Mouse (Mus musculus) fat pad, adult 2 months (tissue): ENCODE data around the gene Pwwp2a.

Experiments used
- DNase-seq: peaks from one replicate; pipeline ENCODE4 v3.0.0-alpha.2; 2011; ENCODE audit warnings: low read depth, low spot score; ENCODE audit errors: extremely low read depth

Pwwp2a gene

DNA sequence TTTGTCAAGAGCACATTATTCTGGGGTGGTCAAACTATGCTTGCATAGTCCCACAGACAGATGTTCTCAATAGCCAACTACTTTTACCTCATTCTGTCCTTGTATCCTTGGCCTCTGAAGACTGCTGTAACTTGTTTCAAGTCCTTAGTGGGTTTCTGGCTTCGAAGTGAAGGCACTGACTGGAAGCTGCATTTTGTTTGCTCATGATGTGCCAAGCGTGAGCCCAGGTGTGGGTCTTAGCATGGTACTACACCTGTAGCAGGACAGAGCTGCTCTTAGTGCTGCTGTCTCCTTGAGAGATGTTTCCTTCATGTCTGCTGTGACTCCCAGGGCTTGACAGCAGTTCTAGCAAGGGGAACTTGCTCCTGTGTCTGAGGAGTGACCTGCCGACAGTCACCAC is 41.6 kb downstream of the Pwwp2a start:
- no peak for DNase-seq

DNA sequence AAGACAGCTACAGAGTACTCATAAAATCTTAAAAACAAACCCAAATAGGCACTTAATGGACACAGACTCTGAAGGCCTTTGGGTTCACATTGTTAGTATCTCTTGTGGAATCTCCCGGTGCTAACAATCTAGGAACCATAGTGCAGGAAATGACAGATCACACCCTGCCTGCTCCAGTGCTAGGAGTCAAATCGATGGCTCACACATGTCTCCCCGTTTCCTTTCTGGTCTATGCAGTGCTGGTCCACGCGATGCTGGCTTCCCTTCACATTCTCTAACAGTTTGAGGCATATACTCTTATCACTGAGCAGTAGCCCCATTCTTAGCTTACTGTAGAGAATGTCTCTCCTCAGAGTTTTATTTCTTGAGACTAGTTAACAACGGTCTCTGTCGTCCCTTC is 46.0 kb downstream of the Pwwp2a start:
- DNase-seq: no peak

DNA sequence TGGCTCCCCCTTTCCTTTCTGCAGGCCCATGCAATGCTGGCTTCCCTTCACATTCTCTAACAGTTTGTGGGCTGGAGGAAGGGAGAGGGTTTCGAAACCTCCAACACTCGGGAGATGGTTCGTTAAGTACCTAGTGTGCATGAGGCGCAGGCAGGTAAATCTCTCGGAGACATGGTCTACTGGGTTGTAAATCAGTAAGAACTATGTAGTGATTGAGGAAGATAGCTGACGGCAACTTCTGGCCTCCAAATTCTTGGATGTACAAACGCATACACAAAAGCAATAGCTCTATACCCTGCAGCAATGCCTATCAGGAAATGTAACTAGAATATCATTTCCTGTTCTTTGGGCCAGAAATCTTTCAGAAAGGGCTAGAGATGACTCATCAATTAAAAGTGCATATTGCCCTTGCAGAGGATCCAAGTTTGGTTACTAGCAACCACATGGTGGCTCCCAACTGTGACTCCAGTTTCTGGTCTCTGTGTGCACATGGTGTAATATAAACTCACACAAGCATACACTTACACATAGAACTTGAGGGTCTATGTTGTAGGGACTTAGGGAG is 47.0 kb downstream of the Pwwp2a start:
- DNase-seq: peak; percentile 42

DNA sequence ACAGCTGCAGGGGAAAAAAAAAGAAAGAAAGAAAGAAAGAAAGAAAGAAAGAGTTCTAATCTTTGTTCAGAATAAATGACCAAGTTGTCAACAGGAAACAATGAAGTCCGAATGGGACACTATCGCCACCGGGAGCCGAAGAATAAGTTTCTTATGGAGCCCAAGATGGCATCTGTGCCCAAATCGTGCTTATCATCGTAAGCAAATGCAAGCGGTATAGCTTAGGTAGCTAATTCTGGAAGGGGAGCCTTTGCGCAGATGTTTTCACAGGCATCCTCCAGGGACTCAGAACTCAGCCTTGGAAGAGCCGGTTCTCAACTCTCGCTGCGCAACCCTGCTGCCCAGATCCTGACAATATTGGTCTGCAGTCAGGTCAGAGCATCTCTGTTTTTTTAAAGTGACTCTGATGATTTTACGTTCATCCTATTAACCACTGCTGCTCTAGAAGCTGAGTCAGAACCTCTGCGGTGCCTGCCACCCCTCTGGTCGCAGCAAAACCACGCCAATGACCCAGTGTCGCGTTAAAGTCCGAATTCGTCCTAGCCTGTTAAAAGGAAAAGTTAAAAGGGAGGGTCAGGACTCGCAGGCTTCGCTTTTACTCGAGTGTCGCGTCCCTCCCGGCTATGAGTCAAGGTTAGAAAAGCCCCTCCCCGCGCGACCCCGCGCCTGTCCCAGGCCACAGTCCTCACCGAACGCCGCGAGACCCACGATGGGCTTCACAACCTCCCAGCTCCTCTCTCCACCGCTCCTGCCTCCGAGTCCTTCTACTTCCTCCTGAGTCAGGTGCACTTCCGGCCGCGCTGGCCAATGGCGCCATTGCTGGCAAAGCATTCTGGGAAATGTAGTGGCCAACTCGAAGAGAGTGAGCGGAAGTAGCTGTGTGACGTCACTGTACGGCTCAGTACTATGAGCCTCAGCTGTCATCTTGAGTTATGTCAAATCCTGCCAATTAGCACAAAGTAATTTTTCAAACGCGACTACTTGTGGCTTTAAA is 65.7 kb downstream of the Pwwp2a start, which contains the start of gene Ttc1:
TSS of gene Ttc1 (minus strand) at position 776 of the 994 bp plus-strand sequence.
- peak; percentile 80 for DNase-seq

DNA sequence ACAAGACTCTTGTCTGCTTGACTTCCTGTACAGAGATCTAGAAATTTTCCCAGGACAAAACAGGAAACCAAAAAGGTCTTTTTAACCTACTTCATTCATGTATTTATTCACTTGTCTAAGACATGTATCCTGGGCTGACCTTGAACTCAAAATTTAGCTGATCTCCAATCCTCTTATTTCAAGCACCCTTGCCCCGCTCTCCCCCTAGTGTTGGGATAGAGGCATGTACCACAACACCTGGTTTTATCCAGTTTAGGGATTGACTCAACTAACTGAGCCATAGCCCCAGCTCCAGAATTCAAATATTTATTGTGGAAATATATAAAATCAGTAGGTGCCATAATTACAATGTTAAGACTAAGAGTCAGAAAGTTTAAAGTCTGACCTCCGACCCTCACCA is 69.7 kb downstream of the Pwwp2a start:
- no peak for DNase-seq

DNA sequence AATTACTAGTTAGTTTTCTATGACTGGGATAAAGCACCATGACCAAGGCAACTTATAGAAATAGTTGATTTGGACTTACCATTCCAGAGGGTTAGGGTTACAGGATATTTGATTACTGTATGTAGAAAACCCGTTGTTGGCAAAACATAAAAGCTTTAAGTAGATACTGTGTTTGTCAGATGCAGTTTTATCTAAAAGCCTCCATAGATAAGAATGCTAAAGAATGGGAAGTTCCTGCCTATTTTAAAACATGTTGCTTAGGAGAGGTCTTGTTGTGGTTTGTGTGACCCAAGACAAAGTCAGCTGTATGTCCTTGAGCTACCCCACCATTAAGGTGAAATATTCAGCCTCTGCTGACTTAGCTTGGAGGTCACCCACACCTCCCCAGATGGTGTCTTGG is 72.8 kb downstream of the Pwwp2a start:
- DNase-seq: no peak

DNA sequence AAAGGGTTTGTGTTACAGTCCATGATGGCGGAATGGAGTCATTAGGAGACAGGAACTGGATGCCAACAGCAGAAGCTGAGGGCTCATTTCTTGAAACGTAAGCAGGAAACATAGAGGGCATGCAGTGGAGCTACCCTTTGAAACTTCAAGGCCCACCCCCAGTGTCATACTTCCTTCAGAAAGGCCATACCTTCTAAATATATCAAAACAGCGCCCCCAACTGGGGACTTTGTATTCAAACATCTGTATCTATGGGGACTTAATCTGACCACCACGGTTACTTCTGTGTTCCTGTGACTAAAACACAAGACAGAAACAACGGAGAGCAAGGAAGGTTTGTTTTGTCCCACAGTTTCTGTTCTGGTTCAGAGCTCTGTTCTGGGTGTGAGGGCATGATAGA is 73.6 kb downstream of the Pwwp2a start:
- DNase-seq: no peak

DNA sequence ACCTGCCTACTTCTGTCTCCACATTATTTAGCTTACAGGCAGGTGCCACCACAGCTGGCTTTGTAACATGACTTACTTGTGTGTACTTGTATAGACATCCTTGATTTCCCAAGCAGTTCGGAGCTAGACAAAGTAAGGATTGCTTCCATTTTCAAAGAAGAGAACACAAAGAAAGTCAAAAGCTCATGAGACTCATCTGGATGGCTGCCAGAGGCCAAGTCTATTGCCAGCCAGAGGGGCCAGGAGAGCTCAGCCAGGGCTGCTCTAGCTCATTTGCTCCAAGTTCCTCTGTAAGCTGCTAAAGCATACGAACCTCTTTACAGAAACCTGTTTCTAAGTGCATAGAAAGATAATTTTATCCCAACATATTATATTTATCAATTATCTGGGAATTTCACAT is 76.6 kb downstream of the Pwwp2a start:
- no peak for DNase-seq

DNA sequence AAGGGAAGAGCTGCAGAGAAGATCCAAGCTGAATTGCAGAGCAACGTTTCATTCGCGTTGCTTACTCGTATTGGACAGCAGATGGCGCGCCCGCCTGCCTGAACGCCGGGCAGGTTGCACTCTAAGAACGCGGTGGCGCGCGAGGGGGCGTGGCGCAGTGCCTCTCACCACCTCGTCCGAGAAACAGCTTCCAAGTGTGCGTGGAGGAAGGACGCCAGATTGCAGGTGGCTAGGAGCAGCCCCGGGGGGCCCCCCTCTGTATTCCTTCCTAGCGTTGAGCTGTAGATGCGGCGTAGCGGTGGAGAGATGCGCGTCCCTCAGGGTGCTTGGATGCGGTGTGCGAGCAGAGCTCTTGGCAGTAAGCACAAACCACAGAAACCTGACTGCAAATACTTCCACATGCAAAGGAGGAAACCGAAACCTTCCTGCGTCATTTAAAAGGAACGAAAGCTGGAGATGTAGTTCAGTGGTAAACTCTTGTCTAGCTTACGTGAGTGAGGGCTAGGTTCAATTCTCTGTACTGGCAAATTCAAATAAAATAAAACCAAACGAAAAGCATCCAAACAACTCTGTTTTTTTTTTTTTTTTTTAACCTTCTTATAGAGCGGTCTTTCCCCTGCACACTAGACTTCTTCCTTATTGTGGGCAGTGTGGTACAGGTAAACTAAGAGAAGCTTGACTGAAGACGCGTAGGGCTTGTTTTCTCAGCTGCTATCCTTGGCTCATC is 85.3 kb downstream of the Pwwp2a start:
- DNase-seq: no peak

DNA sequence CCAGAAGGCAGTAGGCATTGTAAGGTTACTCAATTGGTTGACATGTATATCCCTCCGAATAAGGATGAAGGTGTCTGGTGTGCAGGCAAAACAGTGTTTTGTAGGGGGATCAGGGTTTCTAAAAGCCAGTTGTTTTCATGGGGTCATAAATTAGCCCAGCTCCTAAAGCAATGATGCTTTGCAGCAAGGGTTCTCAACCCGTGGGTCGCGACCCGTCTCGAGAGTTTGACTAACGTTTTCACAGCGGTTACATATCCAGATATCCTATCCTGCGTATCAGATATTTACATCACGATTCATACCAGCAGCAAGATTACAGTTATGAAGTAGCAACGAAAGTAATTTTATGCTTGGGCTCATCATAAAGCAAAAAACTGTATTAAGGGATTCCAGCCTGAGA is 86.0 kb downstream of the Pwwp2a start:
- no peak for DNase-seq

DNA sequence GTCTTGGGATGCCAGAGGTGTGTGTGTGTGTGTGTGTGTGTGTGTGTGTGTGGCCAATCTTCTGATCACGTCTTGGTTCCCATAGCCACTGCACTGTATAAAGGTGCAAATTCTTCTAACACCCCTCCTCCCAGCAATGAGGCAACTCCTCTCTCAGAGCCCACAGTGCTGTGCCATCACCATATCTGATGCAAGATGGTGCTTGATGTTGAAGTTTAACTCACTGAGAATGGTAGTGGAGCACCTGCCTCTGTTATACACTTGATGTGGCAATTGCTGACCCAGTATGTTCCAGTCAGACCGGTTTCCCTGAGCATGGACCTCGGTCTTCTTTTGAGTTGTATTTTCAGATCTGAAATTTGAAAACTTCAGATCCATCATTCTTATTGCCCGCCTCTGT is 88.3 kb downstream of the Pwwp2a start:
- no peak for DNase-seq
